Mouse (Mus musculus) gastrocnemius, postnatal 4 days (tissue): ENCODE data around the gene S100a6. TPM values are rescaled to one million over a fixed set of nuclear protein-coding genes. Genes with fewer than 3 reads are reported as not detected.

Source experiments
- total RNA-seq, 2 experiments: library from RNA; stranded (reverse); gene quantifications; 2 replicates each; pipeline ENCODE4 v1.2.3; 2021

S100a6 gene
- total RNA-seq, 2 experiments from 2014 or later = 140 to 154 TPM

Other genes starting within 250 kb of the S100a6 start
- gene Slc27a3, start 222.9 kb upstream of the S100a6 start, total RNA-seq = 1 to 10 TPM; 7.2 to 7.4 TPM
- gene Ints3, start 179.3 kb upstream of the S100a6 start, total RNA-seq = 10 to 100 TPM; 31.8 to 32.0 TPM
- 10 to 100 TPM; 25.9 to 26.4 TPM for gene Npr1, start 147.0 kb upstream of the S100a6 start, total RNA-seq
- 10 to 100 TPM; 72.3 to 75.4 TPM for gene Ilf2, start 136.8 kb upstream of the S100a6 start, total RNA-seq
- 10 to 100 TPM; 71.3 to 74.7 TPM for gene Snapin, start 121.8 kb upstream of the S100a6 start, total RNA-seq
- gene Chtop, start 103.4 kb upstream of the S100a6 start, total RNA-seq = 100 to 1,000 TPM; 110 to 118 TPM
- gene S100a1, start 98.5 kb upstream of the S100a6 start, total RNA-seq = 10 to 100 TPM; 27.3 to 31.2 TPM
- gene S100a13, start 98.4 kb upstream of the S100a6 start, total RNA-seq = 10 to 100 TPM; 22.6 to 23.3 TPM
- gene S100a14, start 86.0 kb upstream of the S100a6 start, total RNA-seq = 1 to 10 TPM in 1 of 2 experiments, under 1 TPM in 1; 0.64 to 1.1 TPM
- 100 to 1,000 TPM; 117 to 124 TPM for gene S100a16, start 75.6 kb upstream of the S100a6 start, total RNA-seq
- gene S100a3, start 52.3 kb upstream of the S100a6 start, total RNA-seq = 1 to 10 TPM; 1.4 to 2.3 TPM
- gene S100a2, start 22.6 kb upstream of the S100a6 start, total RNA-seq = not detected
- not detected for gene Gm42674, start 11.0 kb upstream of the S100a6 start, total RNA-seq
- gene S100a4, start 9.1 kb upstream of the S100a6 start, total RNA-seq = 10 to 100 TPM; 15.7 to 17.2 TPM
- not detected for gene S100a5, start 4.4 kb upstream of the S100a6 start, total RNA-seq
- gene S100a7a, start 41.1 kb downstream of the S100a6 start, total RNA-seq = under 1 TPM in 1 of 2 experiments, not detected in 1; 0.29 TPM
- 10 to 100 TPM in 1 of 2 experiments, 1 to 10 TPM in 1; 4.5 to 11.8 TPM for gene S100a8, start 56.1 kb downstream of the S100a6 start, total RNA-seq
- gene S100a9, start 82.8 kb downstream of the S100a6 start, total RNA-seq = 10 to 100 TPM in 1 of 2 experiments, 1 to 10 TPM in 1; 3.2 to 14.2 TPM
- gene Pglyrp4, start 114.0 kb downstream of the S100a6 start, total RNA-seq = not detected
- gene Gm5849, start 165.0 kb downstream of the S100a6 start, total RNA-seq = not detected